Mouse (Mus musculus) E14TG2a.4 (cell line): ENCODE data around the gene Thg1l.

Experiments
- CTCF ChIP-seq: conservative IDR thresholded peaks from 2 replicates; pipeline ENCODE4 v1.5.1; 2014; ENCODE audit warnings: low read length
- NANOG ChIP-seq: IDR thresholded peaks from 2 replicates; pipeline ENCODE4 v1.6.1; 2014; ENCODE audit warnings: borderline replicate concordance, low read length, mixed read lengths
- POU5F1 ChIP-seq: IDR thresholded peaks from 2 replicates; pipeline ENCODE4 v1.6.1; 2014; ENCODE audit warnings: low read length, borderline replicate concordance

DNA sequence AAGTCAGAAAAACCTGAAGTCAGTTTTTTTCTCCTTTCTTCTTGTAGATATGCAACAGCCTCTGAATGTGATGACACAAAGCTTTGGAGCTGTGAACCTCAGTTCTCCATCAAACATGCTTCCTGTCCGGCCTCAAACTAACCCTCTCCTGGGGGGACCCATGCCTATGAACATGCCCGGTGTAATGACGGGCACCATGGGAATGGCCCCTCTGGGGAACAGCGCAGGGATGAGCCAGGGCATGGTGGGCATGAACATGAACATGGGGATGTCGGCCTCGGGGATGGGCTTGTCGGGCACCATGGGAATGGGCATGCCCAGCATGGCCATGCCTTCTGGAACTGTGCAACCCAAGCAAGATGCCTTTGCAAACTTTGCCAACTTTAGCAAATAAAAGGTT, 46.4 kb downstream of the Thg1l start:
- no peak for TF ChIP-seq CTCF
- TF ChIP-seq NANOG, result no peak
- TF ChIP-seq POU5F1, result no peak
